Mouse (Mus musculus) gonadal fat pad, adult 2 months (tissue): ENCODE measurements around the gene Pigk. TPM values are rescaled to one million over a fixed set of nuclear protein-coding genes. Genes with fewer than 3 reads are reported as not detected.

ENCODE experiments used
- DNase-seq: peaks from one replicate; pipeline ENCODE4 v3.0.0-alpha.2; 2012; ENCODE audit warnings: low read depth
- polyA plus RNA-seq: library from polyadenylated mRNA; depleted of rRNA; stranded (reverse); fragments of >200 nt; gene quantifications from 2 replicates; pipeline ENCODE4 v1.2.3, GENCODE M21; 2012

Gene Pigk
- polyA plus RNA-seq, 1 experiment = 20.0 TPM

DNA sequence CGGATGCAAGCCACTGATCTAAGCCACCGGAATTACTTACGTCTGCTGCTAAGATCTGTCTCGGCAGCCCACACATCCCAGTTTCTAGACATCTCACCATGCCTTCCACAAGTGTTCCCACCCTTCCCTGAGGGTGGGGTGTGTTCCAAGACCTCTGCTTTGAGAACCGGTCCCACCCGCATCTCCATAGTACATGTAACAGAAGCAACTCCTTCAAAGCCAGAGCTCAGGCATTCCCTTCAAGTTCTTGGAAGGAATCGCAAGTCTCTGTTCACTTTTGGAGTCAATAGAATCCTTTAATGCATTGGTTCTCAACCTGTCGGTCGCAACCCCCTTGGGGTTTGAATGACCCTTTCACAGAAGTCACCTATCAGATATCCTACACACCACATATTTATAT, 185.0 kb downstream of the Pigk start:
- DNase-seq = no peak

DNA sequence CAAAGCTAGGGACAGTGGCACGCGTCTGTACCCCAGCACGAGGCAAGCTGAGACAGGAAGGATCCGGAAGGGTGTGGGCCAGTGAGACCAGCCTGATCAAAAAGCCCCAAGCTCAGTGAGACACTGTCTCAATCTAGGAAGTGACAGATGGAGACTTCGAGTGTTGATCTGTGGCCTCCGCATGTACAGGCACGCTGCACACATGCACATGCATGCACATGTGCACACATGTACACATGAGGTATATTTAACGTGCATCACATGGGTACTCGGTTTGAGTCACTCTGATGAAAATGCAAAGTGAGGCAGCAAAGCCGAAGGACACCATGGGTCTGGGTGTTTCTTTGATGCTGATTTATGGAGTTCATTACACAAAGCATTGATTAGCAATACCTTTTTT, 191.1 kb downstream of the Pigk start:
- DNase-seq = no peak

GRCm38 (mm10) chr3:152905800-152906199, 191.9 kb downstream of the Pigk start:
- no peak for DNase-seq

GRCm38 (mm10) chr3:152907087-152907486, 193.2 kb downstream of the Pigk start:
- no peak for DNase-seq

- no peak for DNase-seq
These were observed 193.8 kb downstream of the Pigk start for GRCm38 (mm10) chr3:152907683-152908082.

- no peak for DNase-seq
These were observed 197.7 kb downstream of the Pigk start for GRCm38 (mm10) chr3:152911578-152911977.

DNA sequence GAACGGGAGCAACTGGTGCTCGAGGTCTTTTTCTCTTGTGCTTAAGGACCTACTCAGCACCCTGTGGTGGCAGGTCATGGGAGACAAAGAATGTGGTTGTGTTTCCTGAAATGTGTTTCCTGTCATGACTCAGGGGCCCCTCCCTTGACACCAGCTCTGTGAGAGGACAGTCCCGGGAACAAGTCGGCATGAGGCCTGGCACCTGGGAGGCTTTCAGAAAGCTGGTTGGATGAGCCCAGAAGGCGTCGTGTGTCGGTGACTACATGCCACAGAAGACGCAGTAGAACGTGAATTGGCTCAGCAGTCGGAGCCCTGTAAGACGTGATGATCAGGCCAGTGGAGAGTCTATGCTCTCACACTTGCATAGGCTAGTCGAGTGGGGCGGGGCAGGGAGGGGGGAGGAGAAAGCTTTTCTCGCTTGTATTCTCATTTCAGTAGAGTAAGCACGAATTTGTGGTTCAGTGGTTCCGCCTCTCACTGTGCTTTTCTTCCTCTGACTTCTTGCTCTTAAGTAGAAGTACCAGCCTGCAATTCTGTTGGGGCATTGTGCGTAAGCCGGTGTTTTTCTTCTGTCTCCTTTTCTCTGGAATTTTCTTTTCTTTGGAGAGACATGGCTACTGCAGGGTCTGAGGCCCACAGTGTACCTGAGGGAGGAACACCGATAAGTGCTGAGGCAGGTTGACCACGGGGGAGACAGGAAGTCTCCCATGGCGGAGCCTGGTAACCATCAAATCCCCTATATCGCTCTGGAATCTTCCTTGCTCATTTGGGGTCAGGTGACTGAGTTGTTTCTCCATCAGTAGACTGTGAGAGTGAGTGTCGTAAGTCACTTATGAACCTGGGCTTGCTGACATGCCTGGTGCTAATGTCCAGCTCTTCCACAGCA, 198.6 kb downstream of the Pigk start:
- DNase-seq = no peak

- DNase-seq = no peak
These were observed 199.2 kb downstream of the Pigk start for GRCm38 (mm10) chr3:152913150-152913549.

GRCm38 (mm10) chr3:152913625-152914024, 199.7 kb downstream of the Pigk start:
- no peak for DNase-seq

- no peak for DNase-seq
These were observed 200.5 kb downstream of the Pigk start for GRCm38 (mm10) chr3:152914376-152914775.

DNA sequence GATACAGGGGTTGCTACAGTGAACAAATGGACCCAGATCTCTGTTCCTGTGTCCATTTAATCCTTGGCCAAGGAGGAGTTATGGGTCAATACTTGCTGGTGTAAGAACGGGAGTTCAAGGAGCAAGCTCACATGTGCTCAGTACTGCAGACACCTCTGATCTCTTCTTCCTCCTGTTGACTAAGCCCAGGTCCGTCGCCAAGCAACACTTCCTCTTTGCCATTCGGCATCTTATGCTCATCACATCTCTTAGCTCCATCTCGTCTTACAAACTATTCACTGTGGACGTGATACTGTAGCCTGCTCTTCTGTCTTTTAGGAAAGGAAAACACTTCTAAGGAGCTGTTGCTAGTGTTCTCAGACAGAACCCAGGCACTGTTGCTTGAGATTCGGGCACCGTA, 203.7 kb downstream of the Pigk start:
- DNase-seq = no peak

GRCm38 (mm10) chr3:152919101-152919500, 205.2 kb downstream of the Pigk start:
- no peak for DNase-seq

DNA sequence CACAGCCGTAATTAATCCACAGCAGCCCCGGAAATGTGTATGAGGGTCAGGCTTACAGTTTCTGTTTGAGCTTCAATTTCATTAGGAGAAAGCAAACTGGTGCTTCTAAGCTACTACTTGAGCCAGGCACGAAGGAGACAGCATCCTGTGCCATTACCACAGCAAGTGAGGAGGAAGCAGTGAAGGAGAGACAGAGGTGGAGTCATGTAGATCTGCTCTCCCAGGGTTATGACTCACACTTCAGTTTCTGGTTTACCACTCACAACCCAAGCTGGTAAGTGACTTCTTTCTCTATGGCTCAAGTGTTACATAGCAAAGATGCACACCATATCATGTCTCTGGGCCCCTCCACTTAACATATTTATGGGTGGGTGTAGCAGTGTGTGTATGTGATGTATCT, 206.5 kb downstream of the Pigk start:
- no peak for DNase-seq

- DNase-seq = no peak
These were observed 209.6 kb downstream of the Pigk start for GRCm38 (mm10) chr3:152923530-152923929.

GRCm38 (mm10) chr3:152925364-152925763, 211.5 kb downstream of the Pigk start:
- DNase-seq = no peak

GRCm38 (mm10) chr3:152926166-152926565, 212.3 kb downstream of the Pigk start:
- no peak for DNase-seq

- DNase-seq = no peak
These were observed 214.5 kb downstream of the Pigk start for GRCm38 (mm10) chr3:152928287-152928975.

GRCm38 (mm10) chr3:152929256-152929787, 215.4 kb downstream of the Pigk start:
- DNase-seq = no peak

DNA sequence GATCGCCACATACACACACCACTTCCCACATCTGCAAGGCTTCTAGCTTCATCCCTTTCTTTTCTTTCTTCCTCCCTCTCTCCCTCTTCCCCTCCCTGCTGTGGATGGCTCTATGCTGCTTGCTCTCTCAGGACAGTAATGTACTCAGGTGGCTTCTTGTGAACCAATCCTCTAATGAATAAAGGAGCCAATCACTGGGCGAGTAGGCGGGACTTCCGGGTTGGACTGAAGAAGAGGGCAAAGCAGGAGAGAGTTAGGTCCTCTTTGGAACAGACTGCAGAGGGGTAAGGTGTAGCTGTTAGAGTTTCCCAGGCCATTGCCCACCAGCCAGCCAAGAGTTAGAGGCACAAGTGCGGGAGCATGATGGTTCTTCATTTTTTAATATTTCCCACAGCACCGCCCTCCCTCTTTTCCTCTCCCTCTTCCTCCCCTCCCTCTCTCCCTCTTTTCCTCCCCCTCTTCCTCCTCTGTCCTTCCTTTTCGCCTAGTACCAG, 215.9 kb downstream of the Pigk start:
- DNase-seq = no peak

DNA sequence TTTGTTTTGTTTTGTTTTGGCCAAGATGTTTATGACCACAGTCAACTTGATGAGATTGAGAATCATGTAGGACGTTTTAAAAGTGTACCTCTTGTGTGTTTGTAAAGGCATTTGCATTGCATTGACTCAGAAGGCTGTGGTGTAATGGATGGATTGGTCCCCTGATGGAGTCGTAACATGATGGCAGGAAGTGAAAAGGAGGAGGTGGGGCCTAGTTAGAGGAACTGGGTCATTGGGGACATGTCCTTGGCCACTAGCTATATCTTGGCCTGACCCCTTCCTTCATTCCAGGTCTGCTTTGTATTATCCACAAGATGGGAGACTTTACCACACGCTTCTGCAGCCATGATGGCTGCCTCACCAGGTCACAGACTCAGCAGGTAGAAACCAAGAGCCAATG, 217.5 kb downstream of the Pigk start:
- DNase-seq = no peak

DNA sequence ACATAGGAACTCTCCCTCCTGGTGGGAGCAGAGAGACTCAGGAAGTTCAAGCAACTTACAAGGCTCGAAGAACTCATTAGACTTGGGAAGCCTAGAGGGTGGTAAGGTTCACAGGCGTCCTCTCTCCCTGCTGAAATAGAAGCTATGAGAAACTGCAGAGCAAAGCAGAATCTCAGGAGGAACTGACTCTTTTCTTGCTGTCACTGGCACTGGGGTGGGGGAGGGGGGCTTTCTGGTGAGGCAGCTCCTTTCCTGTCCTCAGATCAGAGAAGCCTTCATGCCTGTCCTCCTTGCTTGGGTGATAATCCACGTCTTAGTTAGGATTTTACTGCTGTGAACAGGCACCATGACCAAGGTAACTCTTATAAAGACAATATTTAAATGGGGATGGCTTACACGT, 218.2 kb downstream of the Pigk start:
- DNase-seq = no peak

DNA sequence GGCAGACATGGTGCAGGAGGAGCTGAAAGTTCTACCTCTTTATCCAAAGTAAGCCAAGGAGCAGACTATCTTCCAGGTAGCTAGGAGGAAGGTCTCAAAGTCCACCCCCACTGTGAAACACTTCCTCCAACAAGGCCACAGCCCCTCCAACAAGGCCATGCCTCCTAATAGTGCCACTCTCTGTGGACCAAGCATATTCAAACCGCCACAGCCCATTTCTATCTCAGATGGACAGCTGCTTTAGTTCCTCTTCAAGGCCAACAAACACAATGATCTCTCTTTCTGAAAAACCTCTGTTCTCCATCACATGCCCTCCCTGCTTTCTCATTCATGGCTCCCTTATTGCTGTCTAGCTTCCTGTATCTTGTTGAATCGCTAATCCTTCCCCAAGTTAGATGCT, 218.6 kb downstream of the Pigk start:
- no peak for DNase-seq

- no peak for DNase-seq
These were observed 219.8 kb downstream of the Pigk start for GRCm38 (mm10) chr3:152933737-152934136.
